Mouse (Mus musculus): ENCODE data around the gene Klrb1b.

Gene Klrb1b

GRCm38 (mm10) chr6:128826132-128826531 is at the start of gene Klrb1b, which contains the start of gene Gm44511:
Gene Klrb1b (minus strand): TSS chr6:128826331.
Gene Gm44511 (minus strand): TSS chr6:128826315.
- no peak for DNase-seq (ENCODE audit: low read depth, low spot score)

- no peak for DNase-seq (ENCODE audit: low read depth, low spot score)
These were observed 45.9 kb upstream of the Klrb1b start for GRCm38 (mm10) chr6:128871910-128872610.

DNA sequence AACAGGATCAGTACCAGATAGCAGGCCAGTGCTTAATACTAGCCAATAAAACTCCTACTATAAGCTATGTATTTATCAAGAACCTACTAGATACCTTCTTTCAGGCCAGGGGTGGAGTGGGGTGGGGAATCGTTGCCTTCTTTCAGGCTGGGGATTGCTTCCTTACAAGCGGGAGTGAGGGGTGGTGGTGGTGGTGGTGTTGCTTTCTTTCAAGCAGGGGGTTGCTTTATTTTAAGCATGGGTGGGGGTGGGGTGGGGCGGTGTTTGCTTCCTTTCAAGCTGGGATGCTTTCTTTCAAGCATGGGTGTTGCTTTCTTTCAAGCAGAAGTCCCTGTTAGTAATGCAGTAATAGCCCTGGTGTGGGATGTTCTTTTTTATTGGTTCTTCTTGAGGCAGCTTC is 42.7 kb upstream of the Klrb1b start:
- no peak for DNase-seq (ENCODE audit: low read depth, low spot score)

DNA sequence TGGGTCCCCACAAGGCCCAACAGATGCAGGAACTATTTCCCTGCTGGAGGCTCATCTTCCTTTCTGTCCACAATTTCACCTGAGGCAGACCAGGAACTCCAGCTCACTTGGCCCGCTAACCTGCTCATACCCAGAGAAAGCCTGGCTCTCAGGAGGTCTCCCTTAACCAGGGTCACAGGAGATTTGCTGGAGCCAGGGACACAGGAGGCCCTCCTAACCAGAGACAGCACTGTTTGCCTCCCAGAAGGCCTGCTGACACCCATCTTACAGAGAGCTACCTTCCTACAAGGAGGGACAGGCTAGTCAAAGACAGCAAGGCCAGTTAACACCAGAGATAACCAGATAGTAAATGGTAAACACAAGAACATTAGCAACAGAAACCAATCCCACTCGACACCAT is 31.8 kb upstream of the Klrb1b start:
- DNase-seq (ENCODE audit: low read depth, low spot score) = no peak

- no peak for DNase-seq (ENCODE audit: low read depth, low spot score)
These were observed 30.1 kb upstream of the Klrb1b start for GRCm38 (mm10) chr6:128856250-128856649.

DNA sequence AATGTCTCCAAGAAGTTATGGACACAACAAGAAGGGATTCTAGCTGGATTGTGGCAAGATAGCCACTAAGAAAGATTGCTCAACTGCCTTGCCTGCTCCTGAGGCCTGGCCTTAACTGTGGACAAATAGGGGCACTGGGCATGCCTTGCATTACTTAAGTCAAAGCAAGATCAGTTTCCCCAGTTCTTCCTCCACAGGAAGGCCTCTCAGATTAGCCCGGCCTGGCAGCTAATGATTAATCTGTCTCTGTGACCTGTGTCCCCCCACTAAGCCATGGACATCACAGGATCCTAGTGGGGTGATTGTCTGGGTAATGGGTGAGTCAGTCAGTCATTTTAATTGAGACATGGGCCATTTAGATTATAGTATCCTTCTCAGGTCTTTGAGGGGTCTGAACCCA is 29.3 kb upstream of the Klrb1b start:
- no peak for DNase-seq (ENCODE audit: low read depth, low spot score)

DNA sequence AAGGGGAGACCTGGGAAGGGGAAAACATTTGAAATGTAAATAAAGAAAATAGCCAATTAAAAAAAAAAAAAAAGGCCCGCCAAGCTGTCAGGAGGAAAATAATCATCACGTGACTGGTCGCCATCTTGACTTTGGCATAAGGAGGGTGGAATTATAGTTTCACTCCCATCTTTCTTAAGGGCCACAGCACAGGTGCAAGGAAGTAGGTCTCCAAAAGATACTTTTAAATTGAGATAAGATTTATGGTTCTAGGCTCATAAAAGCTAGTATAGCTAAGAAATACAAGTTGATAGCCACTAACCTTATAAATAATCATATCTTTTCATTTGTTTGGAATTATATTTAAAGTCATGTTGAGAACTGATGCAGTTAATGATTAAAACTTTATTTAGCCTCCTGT is 28.8 kb upstream of the Klrb1b start:
- DNase-seq (ENCODE audit: low read depth, low spot score) = no peak

GRCm38 (mm10) chr6:128854024-128854820 is 28.1 kb upstream of the Klrb1b start:
- DNase-seq (ENCODE audit: low read depth, low spot score) = no peak

GRCm38 (mm10) chr6:128852766-128853165 is 26.6 kb upstream of the Klrb1b start:
- DNase-seq (ENCODE audit: low read depth, low spot score) = no peak

DNA sequence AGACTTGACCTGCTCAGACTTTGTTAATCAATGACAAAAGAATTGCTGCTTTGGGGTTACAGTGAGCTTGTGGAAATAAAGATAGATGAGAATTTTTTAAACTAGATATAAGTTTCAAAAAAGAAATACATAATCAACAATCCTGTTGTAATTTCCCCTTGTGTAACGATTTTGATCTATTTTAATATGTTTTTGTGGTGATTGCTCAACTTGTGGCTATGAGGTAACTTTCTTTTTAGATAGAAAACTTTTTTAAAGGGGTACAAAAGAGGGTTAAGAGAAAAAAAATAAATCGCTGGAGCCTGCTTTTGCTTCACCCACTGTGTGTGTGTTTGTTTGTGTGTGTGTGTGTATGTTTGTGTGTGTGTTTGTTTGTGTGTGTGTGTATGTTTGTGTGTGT is 25.0 kb upstream of the Klrb1b start:
- no peak for DNase-seq (ENCODE audit: low read depth, low spot score)

DNA sequence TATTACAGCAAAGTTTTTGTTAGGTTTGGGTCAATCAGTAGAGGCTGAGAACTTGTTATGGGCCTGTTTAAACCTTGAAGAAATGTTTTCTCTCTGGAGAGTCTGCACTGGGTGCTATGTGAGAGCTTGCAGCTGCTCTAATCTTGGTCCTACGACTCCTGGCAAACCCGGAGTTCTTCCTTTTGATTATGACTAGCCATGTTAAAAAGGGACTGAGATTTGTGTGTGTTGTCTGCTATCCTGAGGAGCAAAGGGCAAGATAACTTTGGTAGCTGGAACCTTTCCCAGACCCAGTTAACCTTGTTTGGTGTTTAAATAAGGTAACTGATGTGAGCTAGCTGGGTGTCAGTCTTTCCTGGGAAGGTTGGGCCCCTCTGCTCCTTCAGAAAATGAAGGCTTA is 24.5 kb upstream of the Klrb1b start:
- DNase-seq (ENCODE audit: low read depth, low spot score) = no peak

GRCm38 (mm10) chr6:128849902-128850301 is 23.8 kb upstream of the Klrb1b start:
- no peak for DNase-seq (ENCODE audit: low read depth, low spot score)

DNA sequence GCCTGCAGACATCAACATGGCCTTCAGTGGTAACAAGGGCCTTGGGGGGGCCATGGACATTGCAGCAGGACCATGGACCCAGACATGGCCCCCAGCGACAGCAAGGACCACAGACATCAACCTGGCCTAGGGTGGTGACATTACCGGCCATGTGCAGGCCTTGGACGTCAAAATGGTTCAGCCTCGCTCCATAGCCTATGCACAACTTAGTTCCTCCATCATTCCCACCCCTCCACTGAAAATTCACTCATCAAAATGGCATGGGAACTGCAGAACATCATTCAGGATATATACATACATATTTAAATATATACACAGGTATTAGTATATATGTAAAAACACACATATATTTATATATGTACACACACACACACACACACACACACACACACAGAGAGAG is 21.3 kb upstream of the Klrb1b start:
- DNase-seq (ENCODE audit: low read depth, low spot score) = no peak

GRCm38 (mm10) chr6:128845998-128846542 is 19.9 kb upstream of the Klrb1b start:
- no peak for DNase-seq (ENCODE audit: low read depth, low spot score)

- no peak for DNase-seq (ENCODE audit: low read depth, low spot score)
These were observed 19.3 kb upstream of the Klrb1b start for GRCm38 (mm10) chr6:128845319-128845979.

DNA sequence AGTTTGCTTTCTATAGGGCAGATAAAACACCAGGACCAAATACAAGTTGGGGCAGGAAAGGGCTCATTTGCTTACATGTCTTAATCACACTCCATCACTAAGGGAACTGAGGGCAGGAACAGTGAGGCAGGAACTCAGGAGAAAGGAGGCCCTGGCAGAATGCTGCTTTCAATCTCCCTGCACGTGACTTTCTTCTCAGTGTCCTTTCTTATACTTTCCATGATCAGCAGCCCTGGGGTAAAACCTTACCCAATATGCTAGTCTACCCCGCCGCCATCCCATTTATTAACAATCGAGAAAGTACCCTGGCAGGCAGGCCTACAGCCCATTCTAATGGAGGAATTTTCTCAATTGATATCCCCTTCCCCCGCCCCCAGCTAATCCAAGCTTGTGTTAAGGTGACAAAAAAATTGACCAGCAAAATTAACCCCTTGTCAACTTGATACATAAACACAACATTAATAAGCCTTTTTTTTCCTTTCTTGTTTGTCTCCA is 18.5 kb upstream of the Klrb1b start:
- no peak for DNase-seq (ENCODE audit: low read depth, low spot score)

DNA sequence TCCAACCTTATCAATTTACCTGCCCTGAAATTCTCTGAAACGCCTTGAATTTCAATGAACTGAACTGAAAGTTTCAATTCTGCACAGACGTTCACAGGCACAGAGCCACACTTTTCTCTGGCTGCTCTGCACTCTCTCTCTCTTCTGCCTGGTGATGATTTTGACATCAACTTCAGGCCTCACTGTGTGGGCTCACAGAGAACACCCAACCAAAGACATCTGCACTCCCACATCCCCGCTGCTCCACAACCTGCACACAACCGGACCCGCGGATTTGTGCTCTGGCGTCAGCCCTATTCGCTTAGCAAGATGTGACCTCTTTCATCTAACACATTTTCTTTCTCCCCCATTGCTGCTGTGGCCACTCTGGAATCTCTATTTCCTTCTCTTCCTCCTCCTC is 18.0 kb upstream of the Klrb1b start:
- no peak for DNase-seq (ENCODE audit: low read depth, low spot score)

DNA sequence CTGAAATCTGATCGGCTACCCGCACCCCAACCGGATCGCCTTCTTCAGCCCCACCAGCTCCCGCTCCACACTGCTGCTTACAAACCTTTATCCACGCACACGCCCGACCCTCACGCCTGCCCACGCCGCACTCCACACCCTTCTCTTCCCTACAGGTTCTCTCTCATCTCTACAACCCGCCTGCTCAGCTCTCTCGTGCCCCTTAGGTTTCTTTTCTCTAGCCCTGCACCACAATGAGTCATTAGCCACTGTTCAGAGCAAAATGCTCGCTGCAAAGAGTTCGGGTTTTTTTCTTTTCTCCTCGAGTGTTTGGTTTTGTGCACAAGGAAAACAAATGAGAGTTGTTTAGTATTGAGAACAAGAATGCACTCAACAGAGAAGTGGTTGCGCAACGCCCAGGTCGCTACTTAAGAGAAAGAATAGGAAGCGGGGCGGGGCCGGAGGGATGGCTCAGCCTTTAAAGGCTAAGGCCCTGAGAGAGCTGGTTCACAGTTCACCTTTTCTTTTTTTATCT is 17.4 kb upstream of the Klrb1b start:
- no peak for DNase-seq (ENCODE audit: low read depth, low spot score)

- DNase-seq (ENCODE audit: low read depth, low spot score) = peak; percentile 97
These were observed 16.9 kb upstream of the Klrb1b start for GRCm38 (mm10) chr6:128842945-128843478.

DNA sequence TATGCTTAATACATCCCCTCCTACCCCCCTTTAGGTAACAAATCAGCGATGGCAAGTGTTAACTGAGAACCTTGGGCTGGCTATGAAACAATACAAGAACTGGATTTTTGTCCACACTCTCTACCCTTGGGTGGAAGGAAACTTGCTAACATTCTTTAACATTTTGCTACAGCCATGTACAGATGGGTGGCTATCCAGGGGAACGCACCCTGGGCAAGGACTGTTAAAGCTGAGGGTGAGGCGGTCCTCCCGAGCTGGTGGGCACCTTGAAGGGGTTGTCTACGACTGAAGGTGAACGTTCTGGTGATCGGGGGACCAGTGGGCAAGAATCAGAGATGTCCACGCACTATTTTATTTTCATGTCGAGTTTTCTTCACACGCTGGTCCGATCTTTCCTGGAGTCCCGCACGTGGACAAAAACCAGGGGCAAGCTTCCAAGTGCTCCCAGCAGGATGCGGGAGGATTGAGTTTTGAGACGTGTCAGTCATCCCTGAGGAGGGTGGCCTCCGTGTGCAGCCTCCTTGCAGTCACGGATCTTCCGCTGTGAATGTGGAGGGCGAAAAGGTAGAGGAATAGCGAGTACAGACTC is 16.3 kb upstream of the Klrb1b start:
- no peak for DNase-seq (ENCODE audit: low read depth, low spot score)

All from telencephalon, adult 2 months (tissue).